Mouse (Mus musculus) midbrain, embryonic 13.5 days (tissue): ENCODE measurements around the gene Rnpepl1. TPM values are rescaled to one million over a fixed set of nuclear protein-coding genes. Genes with fewer than 3 reads are reported as not detected.
"Not testable (repeated sequence)": the region's sequence is repeated elsewhere in the genome, so short reads cannot be mapped to it uniquely, and the experiment has no call there.

Source experiments
- ATAC-seq: fragments of 200-750 bp; cut with Nextera tagmentation; 2 replicates; pipeline ENCODE4 v1.8.0; 2017; ENCODE audit warnings: mild to moderate bottlenecking, moderate TSS enrichment, moderate library complexity
- H3K27ac ChIP-seq: fragments of 300-500 bp; sonication (generic); 2 replicates; pipeline ENCODE4 v1.5.1; 2015; ENCODE audit warnings: inconsistent platforms, mild to moderate bottlenecking, moderate library complexity
- H3K27me3 ChIP-seq: fragments of 300-500 bp; sonication (generic); 2 replicates; pipeline ENCODE4 v1.6.1; 2015; ENCODE audit warnings: mild to moderate bottlenecking, inconsistent platforms
- H3K36me3 ChIP-seq: fragments of 300-500 bp; sonication (generic); 2 replicates; pipeline ENCODE4 v1.6.1; 2015; ENCODE audit warnings: mild to moderate bottlenecking, inconsistent platforms
- H3K4me1 ChIP-seq: fragments of 300-500 bp; sonication (generic); replicated peaks from 2 replicates; pipeline ENCODE4 v1.6.1; 2015; ENCODE audit warnings: inconsistent platforms
- H3K4me2 ChIP-seq: fragments of 300-500 bp; sonication (generic); replicated peaks from 2 replicates; pipeline ENCODE4 v1.6.1; 2015; ENCODE audit warnings: moderate library complexity, mild to moderate bottlenecking, inconsistent platforms
- H3K4me3 ChIP-seq: fragments of 300-500 bp; sonication (generic); replicated peaks from 2 replicates; pipeline ENCODE4 v1.5.1; 2015; ENCODE audit warnings: mild to moderate bottlenecking, inconsistent platforms
- H3K9ac ChIP-seq: fragments of 300-500 bp; sonication (generic); replicated peaks from 2 replicates; pipeline ENCODE4 v1.6.1; 2015; ENCODE audit warnings: mild to moderate bottlenecking, inconsistent platforms
- H3K9me3 ChIP-seq: fragments of 300-500 bp; sonication (generic); 2 replicates; pipeline ENCODE4 v1.6.1; 2016; ENCODE audit warnings: mild to moderate bottlenecking, inconsistent platforms
- WGBS: fragments of 180-500 bp; shearing (Covaris S2); methylation state at CpG from one replicate; pipeline ENCODE4 v1.1.7; 2015; 5-methylcytosine and 5-hydroxymethylcytosine counted together
- polyA plus RNA-seq: library from polyadenylated mRNA; unstranded; fragments of >200 nt; fragmentation: Nextera tagmentation; extraction: Ambion mirVana; gene quantifications from 2 replicates; pipeline ENCODE4 v1.2.1, GENCODE M21; 2015

Rnpepl1 gene
- polyA plus RNA-seq, 1 experiment from 2014 or later = 24.8 TPM

GRCm38 (mm10) chr1:92953641-92954040 lies 43.1 kb downstream of the Rnpepl1 start:
- H3K9me3 ChIP-seq = no peaks in the 10 kb centered on the region
- no peaks in the 10 kb centered on the region for H3K27me3 ChIP-seq
- no peak overlapping the region for H3K27ac ChIP-seq
- H3K4me3 ChIP-seq = no peak overlapping the region
- no peak for ATAC-seq
- no peaks in the 10 kb centered on the region for H3K4me1 ChIP-seq
- no peak overlapping the region for H3K4me2 ChIP-seq
- peaks cover 19% of the 10 kb centered on the region for H3K36me3 ChIP-seq
- no peak overlapping the region for H3K9ac ChIP-seq
- 78% methylated on average over 2 of the region's 2 CpGs for WGBS

GRCm38 (mm10) chr1:92956571-92957335 lies 46.2 kb downstream of the Rnpepl1 start:
- H3K4me3 ChIP-seq, H3K27ac ChIP-seq, H3K27me3 ChIP-seq, H3K4me1 ChIP-seq, ATAC-seq, H3K9me3 ChIP-seq, H3K36me3 ChIP-seq, H3K9ac ChIP-seq: not testable (repeated sequence)
- WGBS = 10% methylated on average over 11 of the region's 11 CpGs
- peak overlapping the region; percentile 41 for H3K4me2 ChIP-seq

- Histone ChIP-seq H3K4me3 (no peak overlapping the region), H3K27ac (no peak overlapping the region), H3K9me3 (no peaks in the 10 kb centered on the region), H3K4me2 (no peak overlapping the region), H3K9ac (no peak overlapping the region), H3K36me3 (no peaks in the 10 kb centered on the region), H3K4me1 (no peaks in the 10 kb centered on the region), H3K27me3 (no peaks in the 10 kb centered on the region)
- ATAC-seq = no peak
- WGBS = 83% methylated on average over 1 of the region's 1 CpGs
Observed at GRCm38 (mm10) chr1:92958999-92959398, 48.4 kb downstream of the Rnpepl1 start.

GRCm38 (mm10) chr1:92970791-92971190 lies 60.2 kb downstream of the Rnpepl1 start:
- H3K9ac ChIP-seq, H3K4me2 ChIP-seq, H3K36me3 ChIP-seq, H3K4me3 ChIP-seq, H3K27ac ChIP-seq, H3K4me1 ChIP-seq, ATAC-seq, H3K9me3 ChIP-seq, H3K27me3 ChIP-seq: not testable (repeated sequence)
- WGBS = 88% methylated on average over 6 of the region's 6 CpGs

GRCm38 (mm10) chr1:92971879-92972795 lies 61.6 kb downstream of the Rnpepl1 start:
- ATAC-seq = no peak
- H3K36me3 ChIP-seq = no peaks in the 10 kb centered on the region
- H3K9me3 ChIP-seq = no peaks in the 10 kb centered on the region
- no peaks in the 10 kb centered on the region for H3K27me3 ChIP-seq
- no peak overlapping the region for H3K4me2 ChIP-seq
- no peak overlapping the region for H3K27ac ChIP-seq
- no peak overlapping the region for H3K4me3 ChIP-seq
- 92% methylated on average over 7 of the region's 7 CpGs for WGBS
- H3K9ac ChIP-seq = no peak overlapping the region
- H3K4me1 ChIP-seq = 0 out of 2 replicates have a peak, but pooled peaks cover 5% of the 10 kb centered on the region

GRCm38 (mm10) chr1:92972854-92973253 lies 62.3 kb downstream of the Rnpepl1 start:
- no peak for ATAC-seq
- Histone ChIP-seq H3K9me3 (no peaks in the 10 kb centered on the region), H3K36me3 (no peaks in the 10 kb centered on the region), H3K9ac (no peak overlapping the region), H3K4me1 (0 out of 2 replicates have a peak, but pooled peaks cover 5% of the 10 kb centered on the region), H3K4me3 (no peak overlapping the region), H3K4me2 (no peak overlapping the region), H3K27me3 (no peaks in the 10 kb centered on the region), H3K27ac (no peak overlapping the region)
- WGBS = 58% methylated on average over 1 of the region's 1 CpGs

Other genes with a start within 250 kb of the Rnpepl1 start
- gene Gpc1, start 79.1 kb upstream of the Rnpepl1 start, polyA plus RNA-seq = 55.8 and 67.7 TPM in 2 replicates
- 0.72 and 1.0 TPM in 2 replicates for gene Ankmy1, start 7.9 kb upstream of the Rnpepl1 start, polyA plus RNA-seq
- 15.7 and 16.3 TPM in 2 replicates for gene Dusp28, start 3.8 kb upstream of the Rnpepl1 start, polyA plus RNA-seq
- 62.6 and 63.2 TPM in 2 replicates for gene Capn10, start 23.6 kb downstream of the Rnpepl1 start, polyA plus RNA-seq
- gene Gpr35, start 40.1 kb downstream of the Rnpepl1 start, polyA plus RNA-seq = 0.34 and 0.44 TPM in 2 replicates
- not detected in 2 replicates for gene Aqp12, start 95.6 kb downstream of the Rnpepl1 start, polyA plus RNA-seq
- gene Kif1a, start 191.2 kb downstream of the Rnpepl1 start, polyA plus RNA-seq = 272 and 327 TPM in 2 replicates
- gene Agxt, start 224.5 kb downstream of the Rnpepl1 start, polyA plus RNA-seq = not detected in 2 replicates